Mouse (Mus musculus) embryonic facial prominence, embryonic 13.5 days (tissue): ENCODE data around the gene Nelfcd. TPM values are rescaled to one million over a fixed set of nuclear protein-coding genes. Genes with fewer than 3 reads are reported as not detected.

ENCODE experiments used
- ATAC-seq: fragments of 200-750 bp; cut with Nextera tagmentation; 2 replicates; pipeline ENCODE4 v1.8.0; 2017; ENCODE audit warnings: low read depth; ENCODE audit not compliant: insufficient number of reproducible peaks, insufficient read depth, low FRiP score, low TSS enrichment
- H3K27ac ChIP-seq: fragments of 300-500 bp; sonication (generic); 2 replicates; pipeline ENCODE4 v1.5.1; 2015; ENCODE audit warnings: moderate library complexity, mild to moderate bottlenecking, inconsistent platforms
- H3K27me3 ChIP-seq: fragments of 300-500 bp; sonication (generic); 2 replicates; pipeline ENCODE4 v1.6.1; 2015; ENCODE audit warnings: mild to moderate bottlenecking, inconsistent platforms
- H3K36me3 ChIP-seq: fragments of 300-500 bp; sonication (generic); 2 replicates; pipeline ENCODE4 v1.6.1; 2015; ENCODE audit warnings: mild to moderate bottlenecking, inconsistent platforms
- H3K4me1 ChIP-seq: fragments of 300-500 bp; sonication (generic); 2 replicates; pipeline ENCODE4 v1.6.1; 2015; ENCODE audit warnings: inconsistent platforms
- H3K4me2 ChIP-seq: fragments of 300-500 bp; sonication (generic); 2 replicates; pipeline ENCODE4 v1.6.1; 2015; ENCODE audit warnings: moderate library complexity, mild to moderate bottlenecking, inconsistent platforms
- H3K4me3 ChIP-seq: fragments of 300-500 bp; sonication (generic); 2 replicates; pipeline ENCODE4 v1.5.1; 2015; ENCODE audit warnings: mild to moderate bottlenecking, inconsistent platforms
- H3K9ac ChIP-seq: fragments of 300-500 bp; sonication (generic); 2 replicates; pipeline ENCODE4 v1.6.1; 2015; ENCODE audit warnings: mild to moderate bottlenecking, inconsistent platforms
- H3K9me3 ChIP-seq: fragments of 300-500 bp; sonication (generic); 2 replicates; pipeline ENCODE4 v1.6.1; 2016; ENCODE audit warnings: inconsistent platforms
- WGBS: fragments of 180-500 bp; shearing (Covaris S2); methylation state at CpG from one replicate; pipeline ENCODE4 v1.1.7; 2015; ENCODE audit warnings: mixed read lengths; 5-methylcytosine and 5-hydroxymethylcytosine counted together
- polyA plus RNA-seq: library from polyadenylated mRNA; unstranded; fragments of >200 nt; fragmentation: Nextera tagmentation; extraction: Ambion mirVana; gene quantifications from 2 replicates; pipeline ENCODE4 v1.2.1, GENCODE M21; 2015

The Nelfcd gene
- polyA plus RNA-seq, 1 experiment from 2014 or later = 140 TPM

DNA sequence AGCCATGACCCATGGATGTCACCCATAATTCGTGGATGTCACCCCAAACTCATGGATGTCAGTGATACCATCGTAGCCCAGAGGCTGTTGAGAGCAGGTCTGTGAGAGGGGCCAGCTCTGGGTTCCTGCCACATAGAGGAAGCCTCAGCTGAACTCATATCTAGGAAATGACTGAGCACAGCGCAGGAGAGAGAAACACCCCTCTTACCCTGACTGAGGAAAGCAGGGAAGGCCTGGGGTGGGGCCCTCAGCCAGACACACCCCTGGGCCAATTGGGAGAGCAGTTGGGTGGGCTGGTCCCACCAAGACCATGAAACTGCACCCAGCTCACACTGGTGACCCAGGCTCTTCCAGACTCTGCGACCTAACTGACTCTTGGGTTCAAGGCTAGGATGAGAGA is 34.7 kb downstream of the Nelfcd start, which contains the start of gene Tubb1:
Gene Tubb1 (plus strand): TSS at position 343 of the 400 bp plus-strand sequence.
- no peaks in the 10 kb centered on the region for H3K36me3 ChIP-seq
- no peak within 1 kb of the TSS for H3K27ac ChIP-seq
- no peak within 1 kb of the TSS for H3K4me2 ChIP-seq
- H3K4me1 ChIP-seq = no peaks in the 10 kb centered on the region
- H3K27me3 ChIP-seq = no peaks in the 10 kb centered on the region
- H3K4me3 ChIP-seq = no peak within 1 kb of the TSS
- no peaks in the 10 kb centered on the region for H3K9me3 ChIP-seq
- no peak within 1 kb of the TSS for H3K9ac ChIP-seq
- 78% methylated on average over 4 of the region's 4 CpGs for WGBS
- no peak for ATAC-seq

DNA sequence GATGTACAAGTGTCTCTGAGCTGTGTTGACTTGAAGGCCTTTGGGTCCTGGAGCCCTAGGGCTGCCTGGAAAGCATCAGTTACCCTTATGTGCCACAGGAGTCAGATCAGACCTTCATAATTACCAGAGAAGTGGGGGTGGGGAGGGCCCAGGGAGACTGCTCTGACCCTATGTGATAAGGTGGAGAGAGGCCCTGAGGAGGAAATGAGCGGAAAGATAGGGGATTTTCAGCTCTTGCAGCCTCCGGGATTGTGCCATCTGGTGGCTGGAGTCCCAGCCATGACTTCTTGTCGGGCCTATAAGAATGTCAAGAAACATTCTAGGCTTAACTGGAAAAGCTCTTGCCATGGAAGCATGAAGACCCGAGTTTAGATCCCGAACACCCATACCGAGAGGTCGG is 38.1 kb downstream of the Nelfcd start:
- 71% methylated on average over 7 of the region's 7 CpGs for WGBS
- H3K9me3 ChIP-seq = no peaks in the 10 kb centered on the region
- ATAC-seq = no peak
- H3K27ac ChIP-seq = no peak overlapping the region
- H3K36me3 ChIP-seq = no peaks in the 10 kb centered on the region
- H3K4me2 ChIP-seq = no peak overlapping the region
- H3K4me1 ChIP-seq = no peaks in the 10 kb centered on the region
- H3K4me3 ChIP-seq = no peak overlapping the region
- H3K27me3 ChIP-seq = no peaks in the 10 kb centered on the region
- no peak overlapping the region for H3K9ac ChIP-seq

DNA sequence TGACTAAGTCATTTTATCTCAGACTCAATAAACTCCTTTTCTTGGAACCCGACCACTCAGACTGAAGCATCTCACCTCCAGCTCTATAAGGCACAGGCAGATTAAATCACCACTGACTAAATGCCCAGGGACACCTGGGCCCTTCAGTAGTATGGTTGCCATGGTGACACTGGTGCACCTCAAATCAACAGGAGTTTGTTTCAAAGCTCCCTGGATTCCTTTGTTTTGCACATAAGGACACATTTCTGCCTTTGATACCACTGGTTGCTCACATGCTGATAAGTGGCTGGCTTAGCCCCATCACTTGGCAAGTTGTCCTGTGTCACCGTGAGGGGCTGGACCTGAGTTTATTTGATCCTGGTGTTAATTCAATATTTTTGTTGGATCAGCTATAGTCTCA is 43.8 kb downstream of the Nelfcd start:
- Histone ChIP-seq H3K36me3 (peaks cover 24% of the 10 kb centered on the region), H3K9ac (no peak overlapping the region), H3K27me3 (no peaks in the 10 kb centered on the region), H3K4me1 (peaks cover 10% of the 10 kb centered on the region), H3K4me2 (no peak overlapping the region), H3K27ac (no peak overlapping the region), H3K4me3 (no peak overlapping the region), H3K9me3 (no peaks in the 10 kb centered on the region)
- no peak for ATAC-seq
- WGBS = 73% methylated on average over 2 of the region's 2 CpGs

DNA sequence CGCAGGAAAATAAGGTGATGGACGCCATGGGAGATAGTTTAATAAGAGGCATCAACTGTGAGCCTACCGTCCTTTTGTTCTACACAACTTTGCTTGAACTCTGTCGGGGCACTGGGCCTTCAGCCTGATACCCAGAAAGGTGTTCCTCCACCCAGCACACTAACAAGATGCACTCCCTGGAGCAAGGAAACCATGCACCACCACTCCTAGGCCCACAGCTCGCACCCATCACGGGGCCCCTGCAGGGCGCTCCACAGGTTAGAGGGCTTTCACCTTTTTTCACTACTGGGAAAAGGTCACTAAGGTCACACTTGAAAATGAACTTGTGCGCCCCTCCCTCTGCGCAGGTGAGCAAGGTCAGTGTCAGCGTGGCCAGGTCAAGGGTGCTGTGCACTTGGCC is 47.8 kb downstream of the Nelfcd start:
- Histone ChIP-seq H3K4me2 (peak overlapping the region; percentile 94), H3K9me3 (no peaks in the 10 kb centered on the region), H3K4me1 (peaks cover 10% of the 10 kb centered on the region), H3K27me3 (no peaks in the 10 kb centered on the region), H3K27ac (peak overlapping the region; percentile 82), H3K36me3 (peaks cover 52% of the 10 kb centered on the region), H3K9ac (peak overlapping the region; percentile 87), H3K4me3 (peak overlapping the region; percentile 89)
- WGBS = 37% methylated on average over 10 of the region's 10 CpGs
- no peak for ATAC-seq

DNA sequence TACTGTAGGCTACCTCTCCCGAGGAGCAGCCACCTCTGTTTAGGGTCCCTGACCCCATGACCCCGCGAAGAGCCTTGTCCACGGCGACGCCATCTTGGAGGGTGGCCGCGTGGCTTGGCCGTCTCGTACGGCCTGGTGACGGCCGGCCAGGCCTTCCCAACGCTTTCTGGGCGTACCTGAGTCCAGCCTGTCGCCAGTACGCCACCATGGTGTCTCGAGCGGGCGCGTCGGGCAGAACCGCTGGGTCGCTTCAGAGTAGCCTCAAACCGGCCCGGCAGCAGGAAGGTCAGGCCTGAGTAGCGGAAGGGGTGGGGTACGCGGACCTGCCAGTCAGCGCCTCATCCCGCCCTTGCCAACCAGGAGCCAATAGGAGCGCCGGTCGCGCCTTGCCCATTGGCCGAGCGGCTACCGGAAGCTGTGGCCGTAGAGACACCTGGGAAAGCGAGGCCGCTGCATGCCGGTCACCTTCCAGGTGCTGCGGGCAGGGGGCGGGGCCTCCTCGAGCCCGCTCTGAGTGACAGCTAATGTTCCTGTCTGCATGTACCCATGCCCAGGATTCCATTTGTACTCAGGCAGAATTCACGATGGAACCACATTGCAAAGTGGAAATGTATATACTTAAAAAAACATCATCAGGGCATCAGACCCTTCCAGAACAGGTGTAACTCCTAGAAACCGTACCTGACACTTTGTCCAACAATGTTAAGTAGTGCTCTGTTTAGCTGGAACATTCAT is 48.4 kb downstream of the Nelfcd start, which contains the start of gene Atp5e:
Gene Atp5e (minus strand): TSS at position 317 of the 735 bp plus-strand sequence.
- Histone ChIP-seq H3K27me3 (no peaks in the 10 kb centered on the region), H3K4me1 (peaks cover 10% of the 10 kb centered on the region), H3K9me3 (no peaks in the 10 kb centered on the region), H3K4me3 (peak within 1 kb of the TSS; percentile 89), H3K9ac (peak within 1 kb of the TSS; percentile 87), H3K4me2 (peak within 1 kb of the TSS; percentile 94), H3K27ac (peak within 1 kb of the TSS; percentile 82), H3K36me3 (peaks cover 58% of the 10 kb centered on the region)
- peak; percentile 97 for ATAC-seq
- WGBS = 2% methylated on average over 48 of the region's 48 CpGs

DNA sequence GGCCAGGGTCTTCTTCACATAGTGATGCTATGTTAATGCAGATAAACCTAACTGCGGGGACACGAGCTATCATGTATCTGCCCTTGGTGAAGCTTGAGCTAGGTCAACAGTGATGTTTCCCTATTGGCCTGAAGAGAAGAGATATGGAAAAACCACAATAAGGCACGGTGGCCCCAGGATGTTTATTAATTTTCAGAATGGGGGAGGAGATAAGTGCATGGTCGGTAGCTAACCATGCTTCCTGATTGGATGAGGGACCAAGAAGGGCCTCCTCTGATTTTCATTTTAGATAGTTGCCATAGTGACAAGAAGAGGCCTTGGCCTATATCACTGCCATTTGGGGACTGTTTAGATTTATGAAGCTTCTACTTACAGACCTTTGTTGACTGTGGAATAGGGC is 54.7 kb downstream of the Nelfcd start:
- H3K27me3 ChIP-seq = no peaks in the 10 kb centered on the region
- ATAC-seq = no peak
- peaks cover 44% of the 10 kb centered on the region for H3K36me3 ChIP-seq
- H3K4me1 ChIP-seq = peaks cover 21% of the 10 kb centered on the region
- no peak overlapping the region for H3K4me3 ChIP-seq
- no peak overlapping the region for H3K27ac ChIP-seq
- WGBS = 87% methylated on average over 4 of the region's 4 CpGs
- no peaks in the 10 kb centered on the region for H3K9me3 ChIP-seq
- H3K4me2 ChIP-seq = no peak overlapping the region
- no peak overlapping the region for H3K9ac ChIP-seq

GRCm38 (mm10) chr2:174470786-174471405 is 55.3 kb downstream of the Nelfcd start:
- Histone ChIP-seq H3K9ac (no peak overlapping the region), H3K4me2 (no peak overlapping the region), H3K27me3 (no peaks in the 10 kb centered on the region), H3K36me3 (peaks cover 39% of the 10 kb centered on the region), H3K27ac (no peak overlapping the region), H3K4me3 (no peak overlapping the region), H3K4me1 (peaks cover 21% of the 10 kb centered on the region), H3K9me3 (no peaks in the 10 kb centered on the region)
- 95% methylated on average over 7 of the region's 7 CpGs for WGBS
- ATAC-seq = no peak

DNA sequence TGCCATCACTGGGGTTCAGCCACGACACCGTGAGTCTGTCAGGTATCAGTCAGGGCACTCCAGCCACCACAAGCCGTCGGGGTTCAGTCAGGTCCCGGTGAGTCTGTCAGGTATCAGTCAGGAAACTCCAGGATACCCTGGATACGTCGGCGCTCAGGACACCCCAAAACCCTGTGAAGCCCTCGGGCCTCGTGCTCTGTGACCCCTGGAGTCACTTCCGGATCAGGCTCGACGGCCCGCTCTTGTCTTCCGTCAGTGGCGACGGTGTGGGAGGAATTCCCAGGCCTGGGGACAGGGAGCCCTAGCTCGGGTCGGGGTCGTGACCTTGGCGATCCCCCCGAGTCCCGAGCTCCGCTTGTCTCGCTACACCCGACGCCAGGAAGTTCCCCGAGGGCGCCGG is 56.8 kb downstream of the Nelfcd start:
- WGBS = 7% methylated on average over 30 of the region's 30 CpGs
- ATAC-seq = no peak
- H3K36me3 ChIP-seq = peaks cover 26% of the 10 kb centered on the region

DNA sequence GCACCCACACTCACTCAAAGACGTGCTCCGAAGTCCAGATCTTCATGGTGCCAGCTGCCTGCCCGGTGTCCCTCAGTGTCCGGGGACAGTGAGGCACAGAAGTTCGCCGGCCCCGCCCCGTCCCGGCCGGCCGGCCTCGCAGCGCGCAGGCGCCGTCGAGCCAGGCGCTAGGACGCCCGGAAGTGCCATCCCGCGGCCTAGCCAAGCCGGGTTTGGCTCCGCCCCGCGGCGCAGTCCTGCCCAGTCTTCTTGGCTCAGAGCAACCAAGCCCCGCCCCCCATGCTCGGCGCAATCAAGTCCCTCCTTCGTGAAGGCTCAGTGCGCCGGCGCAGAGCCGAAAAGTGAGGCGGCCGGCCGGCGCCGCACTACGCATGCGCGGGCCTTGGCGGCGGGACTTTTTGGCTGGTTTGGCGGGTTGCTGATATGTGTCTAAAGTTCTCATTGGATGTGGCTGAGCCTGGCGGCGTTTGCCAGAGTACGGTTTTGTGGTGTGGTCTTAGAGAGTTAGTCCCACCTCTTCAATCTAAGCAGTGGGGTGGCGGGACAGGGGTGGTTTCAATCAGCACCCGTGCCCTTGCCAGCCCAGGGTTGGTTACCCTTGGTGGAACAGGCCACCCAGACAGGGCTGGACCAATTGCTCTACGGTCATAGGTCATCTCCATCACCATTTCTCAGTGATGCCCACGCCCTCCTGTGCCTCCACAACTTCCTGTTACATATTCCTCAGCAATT is 57.4 kb downstream of the Nelfcd start, which contains the start of gene Prelid3b:
Gene Prelid3b (minus strand): TSS at position 264 of the 732 bp plus-strand sequence.
- peak; percentile 97 for ATAC-seq
- Histone ChIP-seq H3K27me3 (no peaks in the 10 kb centered on the region), H3K9ac (peak within 1 kb of the TSS; percentile 82), H3K36me3 (peaks cover 25% of the 10 kb centered on the region), H3K4me1 (peaks cover 21% of the 10 kb centered on the region), H3K4me2 (peak within 1 kb of the TSS; percentile 76), H3K27ac (peak within 1 kb of the TSS; percentile 77), H3K9me3 (no peaks in the 10 kb centered on the region), H3K4me3 (peak within 1 kb of the TSS; percentile 67)
- WGBS = under 1% methylated on average over 53 of the region's 53 CpGs

More for the DNA sequence above, 56.8 kb downstream of the Nelfcd start:
- H3K4me3 ChIP-seq = peak overlapping the region; percentile 67
- H3K9ac ChIP-seq = peak overlapping the region; percentile 82
- peak overlapping the region; percentile 76 for H3K4me2 ChIP-seq
- H3K27ac ChIP-seq = peak overlapping the region; percentile 35; the same call in 1 of the 2 replicates
- H3K4me1 ChIP-seq = peaks cover 21% of the 10 kb centered on the region
- no peaks in the 10 kb centered on the region for H3K9me3 ChIP-seq
- no peaks in the 10 kb centered on the region for H3K27me3 ChIP-seq

- Histone ChIP-seq H3K36me3 (peaks cover 19% of the 10 kb centered on the region), H3K9me3 (no peaks in the 10 kb centered on the region), H3K4me2 (peak overlapping the region; percentile 76), H3K27me3 (no peaks in the 10 kb centered on the region), H3K4me3 (peak overlapping the region; percentile 67), H3K27ac (peak overlapping the region; percentile 77), H3K9ac (peak overlapping the region; percentile 82), H3K4me1 (peaks cover 21% of the 10 kb centered on the region)
- no peak for ATAC-seq
- 62% methylated on average over 5 of the region's 5 CpGs for WGBS
These were observed 57.9 kb downstream of the Nelfcd start for GRCm38 (mm10) chr2:174473550-174473927.
